8 mouse cellular contexts compared by ENCODE assay signal in genomic region chr14:61038082-61038472, GRCm38 (mm10). TPM values are rescaled to one million over a fixed set of nuclear protein-coding genes. Genes with fewer than 3 reads are reported as not detected.
DNase-seq lines count a peak whose midpoint lies in the region; ATAC-seq and TF ChIP-seq lines count a peak whose summit lies in the region.

No protein-coding gene starts in this region.

- no peak for TF ChIP-seq CTCF in heart, adult 2 months (IDR thresholded peaks at IDR 0.05)
- TF ChIP-seq CTCF in ES-Bruce4 (IDR thresholded peaks at IDR 0.05; ENCODE audit: low read depth, low read length): no peak

- peak overlapping the region; percentile 55; the same call in 1 of the 2 replicates for H3K4me3 ChIP-seq in heart, adult 2 months
- H3K4me3 ChIP-seq in ES-Bruce4 (ENCODE audit: low read depth, low read length): no peak overlapping the region
- H3K4me3 ChIP-seq in hindbrain, embryonic 12.5 days: peak overlapping the region; percentile 66
- peak overlapping the region; percentile 80 for H3K4me3 ChIP-seq in midbrain, embryonic 10.5 days

- no peaks in the 10 kb centered on the region for H3K36me3 ChIP-seq in heart, adult 2 months (ENCODE audit: control insufficient read depth, insufficient read depth, low read length)
- no peaks in the 10 kb centered on the region for H3K36me3 ChIP-seq in ES-Bruce4 (ENCODE audit: control insufficient read depth, insufficient read depth, low read length, poor library complexity, severe bottlenecking)
- H3K36me3 ChIP-seq in hindbrain, embryonic 12.5 days: no peaks in the 10 kb centered on the region
- peaks cover 13% of the 10 kb centered on the region; the same call in 1 of the 2 replicates for H3K36me3 ChIP-seq in midbrain, embryonic 10.5 days

- no peaks in the 10 kb centered on the region for H3K79me2 ChIP-seq in heart, adult 2 months (replicated peaks; ENCODE audit: control insufficient read depth, insufficient read depth, low read length)

- WGBS in heart, adult 2 months: 49% methylated on average over 8 of the region's 8 CpGs
- 23% methylated on average over 8 of the region's 8 CpGs for WGBS in hindbrain, embryonic 12.5 days
- 23% methylated on average over 8 of the region's 8 CpGs for WGBS in midbrain, embryonic 10.5 days

- no peaks in the 10 kb centered on the region for H3K27me3 ChIP-seq in heart, adult 2 months (ENCODE audit: control insufficient read depth, insufficient read depth, low read length)
- no peaks in the 10 kb centered on the region for H3K27me3 ChIP-seq in ES-Bruce4 (ENCODE audit: control insufficient read depth, insufficient read depth, low read length, poor library complexity, severe bottlenecking)
- H3K27me3 ChIP-seq in hindbrain, embryonic 12.5 days: peaks cover 10% of the 10 kb centered on the region; the same call in 1 of the 2 replicates
- H3K27me3 ChIP-seq in midbrain, embryonic 10.5 days (ENCODE audit: low read depth, poor library complexity, severe bottlenecking): peaks cover 18% of the 10 kb centered on the region

- no peak for TF ChIP-seq EP300 in heart, adult 2 months (IDR thresholded peaks at IDR 0.05; ENCODE audit: insufficient read depth, low read depth, low read length)
- no peak for TF ChIP-seq EP300 in ES-Bruce4 (IDR thresholded peaks at IDR 0.05; ENCODE audit: insufficient read depth, low read depth, low read length)

- H3K4me2 ChIP-seq in hindbrain, embryonic 12.5 days (replicated peaks): peak overlapping the region; percentile 98

- no peaks in the 10 kb centered on the region for H3K9me3 ChIP-seq in ES-Bruce4 (replicated peaks; ENCODE audit: control insufficient read depth, insufficient read depth, low read length, poor library complexity, severe bottlenecking)
- H3K9me3 ChIP-seq in hindbrain, embryonic 12.5 days (replicated peaks): no peaks in the 10 kb centered on the region
- H3K9me3 ChIP-seq in midbrain, embryonic 10.5 days (replicated peaks): no peaks in the 10 kb centered on the region

- DNase-seq in heart, adult 2 months: no peak
- no peak for DNase-seq in heart, postnatal 25 days (ENCODE audit: low spot score)
- DNase-seq in midbrain, embryonic 10.5 days (ENCODE audit: low spot score): no peak
- DNase-seq in cerebellum, adult 9-11 months: no peak
- no peak for DNase-seq in gastrocnemius, postnatal 10 days
- no peak for DNase-seq in frontal cortex, postnatal 10 days (ENCODE audit: low spot score in 2 of 2)

- H3K9ac ChIP-seq in heart, adult 2 months (ENCODE audit: low read depth, low read length): no peak overlapping the region
- H3K9ac ChIP-seq in ES-Bruce4 (ENCODE audit: low read depth, poor library complexity, severe bottlenecking): peak overlapping the region; percentile 34; the same call in 1 of the 2 replicates
- H3K9ac ChIP-seq in hindbrain, embryonic 12.5 days: peak overlapping the region; percentile 69

- H3K27ac ChIP-seq in heart, adult 2 months: no peak overlapping the region
- no peak overlapping the region for H3K27ac ChIP-seq in ES-Bruce4 (ENCODE audit: insufficient read depth, low read length)
- no peak overlapping the region; the same call in 1 of the 2 replicates for H3K27ac ChIP-seq in hindbrain, embryonic 12.5 days
- peak overlapping the region; percentile 90 for H3K27ac ChIP-seq in midbrain, embryonic 10.5 days (replicated peaks)

- no peak for TF ChIP-seq POLR2A in heart, adult 2 months (IDR thresholded peaks at IDR 0.05; ENCODE audit: insufficient read depth, low read depth, low read length)
- TF ChIP-seq POLR2A in ES-Bruce4 (IDR thresholded peaks at IDR 0.05; ENCODE audit: insufficient read depth, low read length): no peak

- H3K4me1 ChIP-seq in heart, adult 2 months (ENCODE audit: control insufficient read depth, insufficient read depth, low read length): no peaks in the 10 kb centered on the region; the same call in 1 of the 2 replicates
- H3K4me1 ChIP-seq in ES-Bruce4 (ENCODE audit: control insufficient read depth, insufficient read depth, low read length): peaks cover 2% of the 10 kb centered on the region
- H3K4me1 ChIP-seq in hindbrain, embryonic 12.5 days: peaks cover 15% of the 10 kb centered on the region
- H3K4me1 ChIP-seq in midbrain, embryonic 10.5 days: peaks cover 67% of the 10 kb centered on the region

- intact Hi-C loops in heart, adult 2 months (cut with DNase I): no loop called here
- intact Hi-C loops in heart, postnatal 25 days (cut with DNase I): no loop called here

- ATAC-seq in hindbrain, embryonic 12.5 days (ENCODE audit: low FRiP score): no peak; the same call in 1 of the 2 replicates

RNA-seq across cellular contexts. Expression of gene Tnfrsf19, which starts 8.2 kb away (rescaled TPM):
- total RNA-seq in heart, adult 2 months (2021): 1 to 10 TPM; 2.2 to 4.3 TPM
- polyA plus RNA-seq in heart, adult 2 months (2012; rRNA removed): 3.7 and 4.7 TPM in 2 replicates
- 1 to 10 TPM; 3.8 to 4.9 TPM for total RNA-seq in heart, postnatal 25 days (2021)
- 11.7 and 12.4 TPM in 2 replicates for polyA plus RNA-seq in ES-Bruce4 (2011; ENCODE audit: insufficient read depth, insufficient read length, low read depth, missing spikeins)
- 55.8 and 57.2 TPM in 2 replicates for polyA plus RNA-seq in hindbrain, embryonic 12.5 days (2016; fragmentation: Nextera tagmentation; extraction: Ambion mirVana)
- 76.1 and 88.7 TPM in 2 replicates for polyA plus RNA-seq in midbrain, embryonic 10.5 days (2016; fragmentation: Nextera tagmentation; extraction: Ambion mirVana)
- 10 to 100 TPM in 1 of 2 experiments, 1 to 10 TPM in 1; 7.6 to 12.6 TPM for total RNA-seq in gastrocnemius, postnatal 10 days (2021)
